In the genomic region with DNA sequence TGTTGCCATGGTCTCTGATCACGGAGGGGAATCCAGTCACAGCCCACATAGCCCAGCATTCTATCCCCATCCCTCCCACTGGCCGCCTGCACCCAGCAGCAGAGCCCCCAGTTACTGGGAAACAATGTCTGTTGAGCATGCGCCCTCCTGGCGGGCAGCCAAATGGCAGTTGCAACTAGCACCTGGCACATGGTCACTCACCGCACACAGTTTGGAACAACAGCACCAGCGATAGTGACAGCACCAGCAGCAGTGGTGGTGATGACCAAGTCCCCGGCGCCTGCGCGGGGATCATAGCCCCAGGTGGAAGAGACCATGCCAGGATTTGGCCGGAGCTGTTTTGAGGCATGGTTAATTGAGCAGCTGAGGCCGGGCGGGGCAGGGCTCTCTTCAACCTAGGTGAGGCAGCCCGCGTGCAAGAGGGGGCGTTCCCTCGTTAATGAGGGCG, we compare ENCODE assay signal across 8 mouse cellular contexts. TPM values are rescaled to one million over a fixed set of nuclear protein-coding genes. Genes with fewer than 3 reads are reported as not detected.
A peak's percentile ranks its signal among the peaks of the same experiment; 100 is the strongest.
DNase-seq lines count a peak whose midpoint lies in the region; ATAC-seq and TF ChIP-seq lines count a peak whose summit lies in the region.

A gene (minus strand): TSS at position 346 of the 448 bp plus-strand sequence.

- H3K36me3 ChIP-seq in forebrain, postnatal 0 days (ENCODE audit: insufficient read depth): no peaks in the 10 kb centered on the region
- no peaks in the 10 kb centered on the region for H3K36me3 ChIP-seq in lung, embryonic 14.5 days (ENCODE audit: insufficient read depth)
- H3K36me3 ChIP-seq in testis, adult 2 months (ENCODE audit: control insufficient read depth, insufficient read depth, low read length): no peaks in the 10 kb centered on the region

- no peak for TF ChIP-seq CTCF in brain, embryonic 14.5 days (IDR thresholded peaks at IDR 0.05; ENCODE audit: borderline replicate concordance, extremely low read depth, insufficient read depth, insufficient read length)
- TF ChIP-seq CTCF in forebrain, postnatal 0 days (IDR thresholded peaks at IDR 0.05; ENCODE audit: low read depth): no peak
- TF ChIP-seq CTCF in lung, embryonic 14.5 days (IDR thresholded peaks at IDR 0.05; ENCODE audit: low read depth): no peak
- no peak for TF ChIP-seq CTCF in testis, adult 2 months (IDR thresholded peaks at IDR 0.05; ENCODE audit: control insufficient read depth, insufficient read depth, insufficient replicate concordance, low read depth, low read length)

- no peak within 1 kb of the TSS for H3K4me3 ChIP-seq in forebrain, postnatal 0 days (ENCODE audit: low read depth, low read length)
- no peak within 1 kb of the TSS for H3K4me3 ChIP-seq in lung, embryonic 14.5 days (ENCODE audit: low read depth, low read length)
- H3K4me3 ChIP-seq in testis, adult 2 months (ENCODE audit: control insufficient read depth, low read depth, low read length): peak within 1 kb of the TSS; percentile 77

- no peak for TF ChIP-seq POLR2A in brain, embryonic 14.5 days (IDR thresholded peaks at IDR 0.05; ENCODE audit: borderline replicate concordance, extremely low read depth, insufficient read depth, insufficient read length, poor library complexity, severe bottlenecking)
- peak; percentile 83 for TF ChIP-seq POLR2A in testis, adult 2 months (IDR thresholded peaks at IDR 0.05; ENCODE audit: control insufficient read depth, low read depth, low read length)

- no peak within 1 kb of the TSS for H3K27ac ChIP-seq in forebrain, postnatal 0 days (ENCODE audit: low read depth, low read length)
- no peak within 1 kb of the TSS for H3K27ac ChIP-seq in lung, embryonic 14.5 days (ENCODE audit: low read depth)
- H3K27ac ChIP-seq in testis, adult 2 months (ENCODE audit: control insufficient read depth, insufficient read depth, low read depth, low read length): peak within 1 kb of the TSS; percentile 82

- no peak within 1 kb of the TSS for H3K9ac ChIP-seq in forebrain, postnatal 0 days
- no peak within 1 kb of the TSS for H3K9ac ChIP-seq in lung, embryonic 14.5 days

- H3K27me3 ChIP-seq in forebrain, postnatal 0 days (ENCODE audit: insufficient read depth, low read length): no peaks in the 10 kb centered on the region
- H3K27me3 ChIP-seq in lung, embryonic 14.5 days (ENCODE audit: insufficient read depth, low read length): no peaks in the 10 kb centered on the region
- no peaks in the 10 kb centered on the region for H3K27me3 ChIP-seq in testis, adult 2 months (ENCODE audit: control insufficient read depth, insufficient read depth, low read length)

- no peaks in the 10 kb centered on the region for H3K9me3 ChIP-seq in forebrain, postnatal 0 days (ENCODE audit: low read length)
- H3K9me3 ChIP-seq in lung, embryonic 14.5 days (ENCODE audit: low read depth, low read length): no peaks in the 10 kb centered on the region

- WGBS in forebrain, postnatal 0 days: 49% methylated on average over 18 of the region's 18 CpGs
- 46% methylated on average over 18 of the region's 18 CpGs for WGBS in lung, embryonic 14.5 days

- peak; percentile 2 for DNase-seq in kidney, adult 8-10 months
- no peak for DNase-seq in kidney, adult 11 months
- peak; percentile 67 for DNase-seq in brain, embryonic 14.5 days (ENCODE audit: low read depth)
- peak; percentile 21 for DNase-seq in forebrain, postnatal 0 days
- peak; percentile 34 for DNase-seq in kidney, postnatal 10 days
- peak; percentile 44 for DNase-seq in lung, embryonic 14.5 days
- DNase-seq in yolk sac, embryonic 10.5 days (ENCODE audit: low spot score): no peak

- no peaks in the 10 kb centered on the region for H3K4me1 ChIP-seq in forebrain, postnatal 0 days (ENCODE audit: insufficient read depth)
- peaks cover 7% of the 10 kb centered on the region; the same call in 1 of the 2 replicates for H3K4me1 ChIP-seq in lung, embryonic 14.5 days (ENCODE audit: insufficient read depth)
- no peaks in the 10 kb centered on the region; the same call in 1 of the 2 replicates for H3K4me1 ChIP-seq in testis, adult 2 months (ENCODE audit: control insufficient read depth, insufficient read depth, low read length)

- ATAC-seq in forebrain, postnatal 0 days: peak; percentile 27
- peak; percentile 26; the same call in 1 of the 2 replicates for ATAC-seq in lung, embryonic 14.5 days (ENCODE audit: insufficient read depth)

- H3K4me2 ChIP-seq in forebrain, postnatal 0 days (ENCODE audit: low read depth): no peak within 1 kb of the TSS
- H3K4me2 ChIP-seq in lung, embryonic 14.5 days: no peak within 1 kb of the TSS

RNA-seq across cellular contexts. Expression of the gene that starts here (rescaled TPM):
- not detected in 2 replicates for polyA plus RNA-seq in brain, embryonic 14.5 days (2012; rRNA removed)
- total RNA-seq in forebrain, postnatal 0 days (2014; rRNA removed): not detected in 2 replicates
- not detected in 2 replicates for polyA plus RNA-seq in forebrain, postnatal 0 days (2015; fragmentation: Nextera tagmentation; extraction: Ambion mirVana)
- 0.54 TPM in 1 of 2 replicates, not detected in the other for polyA plus RNA-seq in lung, embryonic 14.5 days (2014; fragmentation: Nextera tagmentation; extraction: Ambion mirVana)
- polyA plus RNA-seq in testis, adult 2 months (2012; rRNA removed): 183 and 221 TPM in 2 replicates

Comparison
In these comparisons a context has a peak if more than half of its experiments do, and no peak if none do; other contexts are left out.
1. RNA of the gene that starts here (polyA plus RNA-seq): 183 to 221 TPM in testis, adult 2 months; 0.54 TPM in lung, embryonic 14.5 days, not detected in forebrain, postnatal 0 days and not detected in brain, embryonic 14.5 days; every median in the first group is over 100 times any median in the second.
2. DNase-seq: peak in kidney, adult 8-10 months (2 of 2) and kidney, postnatal 10 days (single experiment); none in kidney, adult 11 months (single experiment) and yolk sac, embryonic 10.5 days (single experiment).
3. Peak in DNase-seq in brain, embryonic 14.5 days; RNA of the gene not detected or under 1 TPM.
4. Peak in DNase-seq and ATAC-seq in forebrain, postnatal 0 days; RNA of the gene not detected or under 1 TPM.
5. Peak in DNase-seq and ATAC-seq in lung, embryonic 14.5 days; RNA of the gene not detected or under 1 TPM.